Mouse (Mus musculus) spleen, postnatal 36 days (tissue): ENCODE measurements around the gene Cela2a.

Experiments
- DNase-seq, 2 experiments: peaks; one replicate each; pipeline ENCODE4 v3.0.0; 2022; ENCODE audit warnings: low spot score in 2 of 2, mixed read lengths in 1 of 2

Gene Cela2a

GRCm38 (mm10) chr4:141858501-141858900 lies 32.5 kb upstream of the Cela2a start:
- DNase-seq = no peak

DNA sequence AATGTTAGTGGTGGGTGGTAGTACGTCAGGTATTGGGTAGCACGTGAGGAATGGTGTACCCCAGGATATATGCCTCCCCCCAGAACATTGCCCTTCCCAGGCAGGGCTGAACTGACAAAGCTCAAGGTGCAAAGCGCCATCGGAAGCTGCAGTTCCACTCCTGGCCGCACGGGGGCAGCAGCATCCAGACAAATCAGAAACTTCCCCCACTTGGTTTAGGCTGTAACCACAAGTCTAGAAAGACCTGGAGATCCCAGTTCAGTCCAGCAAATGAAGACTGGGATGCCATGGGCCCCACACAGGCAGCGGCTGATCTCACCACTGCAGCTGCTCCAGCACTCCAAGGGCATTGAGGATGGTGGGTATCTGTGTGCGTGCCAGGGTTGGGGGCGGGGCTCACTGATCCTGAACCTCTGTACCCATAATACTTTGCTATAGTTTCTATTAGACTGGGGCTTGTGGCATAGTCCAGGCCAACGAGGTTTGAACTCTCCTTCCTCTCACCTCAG lies 31.5 kb upstream of the Cela2a start:
- DNase-seq = peak; percentile 50 to 64

GRCm38 (mm10) chr4:141853437-141853836 lies 27.5 kb upstream of the Cela2a start:
- DNase-seq = peak in 1 of 2 experiments; percentile 45

GRCm38 (mm10) chr4:141845999-141846398 lies 20.0 kb upstream of the Cela2a start, which contains the start of gene Ctrc:
Gene Ctrc, minus strand, starts transcription at chr4:141846359.
- no peak for DNase-seq

DNA sequence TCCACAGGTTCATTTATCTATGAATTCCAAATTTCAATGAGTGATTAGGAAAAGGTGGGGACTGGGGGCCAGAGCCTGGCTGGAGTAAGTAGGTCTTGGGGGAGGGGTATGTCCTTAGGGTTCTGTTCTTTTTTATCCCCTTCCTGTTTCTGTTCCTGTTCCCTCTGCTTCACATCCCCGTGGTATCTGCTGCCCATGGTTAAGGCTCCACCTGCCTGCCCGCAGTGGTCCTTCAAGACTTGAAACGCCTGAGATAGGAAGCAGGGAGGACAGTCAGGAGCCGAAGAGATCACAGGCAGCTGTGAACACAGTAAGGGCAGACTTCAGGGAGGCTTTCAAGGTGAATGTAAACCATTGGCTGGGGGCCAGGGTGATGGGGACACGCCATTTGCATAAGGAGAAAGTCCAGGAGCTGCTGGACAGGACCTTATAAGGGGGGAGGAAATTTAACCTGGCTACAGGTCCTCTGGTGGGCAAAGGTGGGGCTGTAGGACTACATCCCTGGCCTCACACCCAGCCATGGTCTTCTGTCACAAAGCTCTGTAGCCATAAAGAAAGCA lies 8.7 kb upstream of the Cela2a start:
- no peak for DNase-seq

- no peak for DNase-seq
Measured at GRCm38 (mm10) chr4:141833911-141834310, 8.0 kb upstream of the Cela2a start.

DNA sequence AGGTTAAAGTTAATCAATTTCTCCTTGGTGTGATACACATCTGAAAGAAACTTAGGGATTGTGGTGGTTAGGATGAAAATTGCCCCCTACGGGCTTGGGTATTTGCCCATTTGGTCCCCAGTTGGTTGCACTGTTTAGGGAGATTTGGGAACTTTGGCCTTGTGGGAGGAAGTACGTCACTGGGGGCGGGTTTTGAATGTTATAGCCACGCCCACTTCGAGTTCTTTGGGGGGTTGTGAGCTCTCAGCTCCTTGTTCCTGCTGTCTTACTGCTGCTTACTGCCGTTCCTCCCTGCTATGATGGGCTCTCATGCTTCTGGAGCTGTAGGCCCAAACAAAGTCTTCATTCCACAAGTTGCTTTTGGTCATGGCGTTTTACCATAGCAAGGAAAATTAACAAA lies 5.4 kb upstream of the Cela2a start:
- DNase-seq = no peak

GRCm38 (mm10) chr4:141830381-141830780 lies 4.4 kb upstream of the Cela2a start:
- DNase-seq = no peak

- no peak for DNase-seq
Measured at GRCm38 (mm10) chr4:141828177-141828576, 2.2 kb upstream of the Cela2a start.

DNA sequence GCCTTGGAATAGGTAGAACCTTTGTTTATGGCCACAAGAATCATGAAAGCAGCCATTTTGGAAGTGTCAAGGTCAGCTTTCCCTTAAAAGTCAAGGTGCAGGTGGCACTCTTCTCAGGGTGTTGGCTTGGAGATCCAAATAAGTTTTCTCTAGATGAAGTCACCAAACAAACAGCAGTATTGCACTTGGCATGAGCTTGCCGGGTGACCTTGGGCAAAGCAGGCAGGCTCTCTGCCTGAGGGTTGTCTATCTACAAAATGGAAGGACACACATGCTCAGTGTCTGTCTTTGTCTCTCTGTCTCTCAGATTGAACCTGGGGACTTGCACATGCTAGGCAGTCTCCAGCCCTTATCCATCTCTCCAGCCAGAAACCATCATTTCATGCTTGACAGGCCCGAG lies 1.4 kb upstream of the Cela2a start:
- DNase-seq = no peak

- peak in 1 of 2 experiments; percentile 31 for DNase-seq
Measured at GRCm38 (mm10) chr4:141822979-141823378, 3.0 kb downstream of the Cela2a start.

DNA sequence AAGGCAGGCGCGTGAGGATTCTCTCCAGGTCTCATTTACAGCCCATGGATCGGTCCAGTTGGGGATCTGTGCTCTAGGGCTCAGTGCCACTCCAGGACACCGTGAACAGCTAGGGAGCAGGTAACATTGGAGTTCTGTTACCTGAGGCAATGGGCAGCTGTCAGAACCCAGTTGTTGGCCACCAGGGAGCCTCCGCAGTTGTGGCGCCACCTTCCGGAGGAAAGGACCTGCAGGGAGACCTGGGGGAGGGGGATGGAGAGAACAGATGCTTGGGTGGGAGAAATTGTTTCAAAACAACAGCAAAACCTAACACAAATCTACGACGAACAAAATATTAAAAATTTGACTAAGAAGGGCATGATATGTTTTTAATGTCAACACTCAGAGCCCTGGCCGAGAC lies 3.9 kb downstream of the Cela2a start:
- DNase-seq = no peak

GRCm38 (mm10) chr4:141821178-141821577 lies 4.8 kb downstream of the Cela2a start:
- DNase-seq = no peak

- DNase-seq = no peak
Measured at GRCm38 (mm10) chr4:141819316-141819715, 6.6 kb downstream of the Cela2a start.

- no peak for DNase-seq
Measured at GRCm38 (mm10) chr4:141818861-141819260, 7.1 kb downstream of the Cela2a start.

GRCm38 (mm10) chr4:141817706-141818105 lies 8.3 kb downstream of the Cela2a start:
- DNase-seq = no peak

- no peak for DNase-seq
Measured at GRCm38 (mm10) chr4:141816776-141817655, 8.9 kb downstream of the Cela2a start.

DNA sequence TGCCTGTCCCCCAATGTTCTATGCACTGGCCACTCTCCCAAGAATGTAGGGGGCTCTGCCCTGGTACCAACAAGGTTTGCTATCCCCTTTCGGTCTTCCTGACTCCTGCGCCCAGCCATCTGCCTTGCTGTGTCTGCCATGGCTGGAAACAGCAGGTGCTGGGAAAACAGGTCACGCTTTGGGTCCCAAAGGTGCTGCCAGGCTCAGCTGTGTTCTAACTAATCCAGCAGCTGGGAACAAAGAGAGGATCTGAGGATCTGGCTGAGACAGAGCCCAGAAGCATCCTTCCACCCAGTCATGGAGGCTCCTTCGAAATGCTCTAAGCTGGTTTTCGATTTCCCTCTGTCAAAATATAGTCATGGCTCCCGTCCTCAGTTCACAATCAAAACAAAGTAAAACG lies 9.7 kb downstream of the Cela2a start:
- DNase-seq = no peak

DNA sequence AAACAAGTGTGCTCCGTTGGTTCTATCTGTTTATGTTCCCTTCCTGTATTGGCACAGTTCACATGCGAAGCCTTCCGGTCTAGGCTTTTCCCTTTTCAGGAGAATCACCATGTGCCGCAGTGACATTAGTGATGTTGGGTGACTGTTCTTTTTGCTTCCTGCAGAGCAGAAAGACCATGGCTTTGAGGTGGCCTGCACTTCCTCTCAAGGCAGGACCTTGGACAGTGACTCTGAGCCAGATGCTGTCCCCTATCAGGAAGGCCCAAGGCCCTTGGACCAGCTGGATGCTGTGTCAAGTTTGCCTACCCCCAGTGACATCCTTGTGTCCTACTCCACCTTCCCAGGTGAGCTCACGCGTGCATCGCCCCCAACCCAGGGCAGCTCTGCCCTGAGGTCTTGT lies 14.6 kb downstream of the Cela2a start:
- DNase-seq = no peak

DNA sequence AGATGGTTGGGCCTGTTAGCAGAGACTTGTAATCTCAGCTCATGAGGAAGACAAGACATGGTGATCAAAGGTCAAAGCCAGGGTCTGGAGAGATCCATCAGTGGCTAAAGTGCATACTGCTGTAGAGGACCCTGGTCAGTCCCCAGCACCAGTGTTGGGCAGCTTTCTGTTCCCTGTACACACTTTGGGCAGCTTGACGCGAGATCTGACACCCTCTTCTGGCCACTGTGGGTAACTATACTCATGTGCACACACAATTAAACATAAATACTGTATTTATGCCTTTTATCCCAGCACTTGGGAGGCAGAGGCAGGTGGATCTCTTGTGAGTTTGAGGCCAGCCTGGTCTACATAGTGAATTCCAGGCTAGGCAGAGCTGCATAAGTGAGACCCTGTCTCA lies 15.0 kb downstream of the Cela2a start:
- DNase-seq = no peak

DNA sequence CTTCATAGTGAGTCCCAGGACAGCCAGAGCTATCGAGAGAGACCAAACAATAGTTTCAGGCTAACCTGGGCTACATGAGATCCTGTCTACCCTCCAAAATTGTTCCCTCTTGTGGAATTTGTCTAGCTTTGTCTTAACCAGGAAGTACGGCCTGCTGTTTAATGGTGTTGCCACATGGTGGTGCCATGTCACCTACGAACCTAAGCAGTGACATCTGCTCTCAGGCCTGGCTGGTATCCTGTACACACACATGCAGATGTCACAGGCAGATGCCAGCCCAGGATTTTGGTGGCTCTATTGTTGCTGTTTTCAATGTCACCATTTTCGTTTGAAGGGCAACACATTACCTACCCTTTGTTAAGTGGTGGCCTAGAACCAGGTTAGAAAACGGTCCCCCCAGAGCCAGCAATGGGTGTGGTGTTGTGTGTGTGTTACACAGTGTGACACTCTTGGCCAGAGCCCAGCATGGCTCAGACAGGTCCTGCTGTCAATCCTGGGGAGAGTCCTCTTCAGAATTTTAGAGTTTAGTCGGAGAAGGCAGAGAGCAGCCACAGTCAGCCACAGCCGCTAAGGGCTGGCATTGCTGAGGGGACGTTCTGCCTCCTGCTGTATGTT lies 16.0 kb downstream of the Cela2a start:
- no peak for DNase-seq

DNA sequence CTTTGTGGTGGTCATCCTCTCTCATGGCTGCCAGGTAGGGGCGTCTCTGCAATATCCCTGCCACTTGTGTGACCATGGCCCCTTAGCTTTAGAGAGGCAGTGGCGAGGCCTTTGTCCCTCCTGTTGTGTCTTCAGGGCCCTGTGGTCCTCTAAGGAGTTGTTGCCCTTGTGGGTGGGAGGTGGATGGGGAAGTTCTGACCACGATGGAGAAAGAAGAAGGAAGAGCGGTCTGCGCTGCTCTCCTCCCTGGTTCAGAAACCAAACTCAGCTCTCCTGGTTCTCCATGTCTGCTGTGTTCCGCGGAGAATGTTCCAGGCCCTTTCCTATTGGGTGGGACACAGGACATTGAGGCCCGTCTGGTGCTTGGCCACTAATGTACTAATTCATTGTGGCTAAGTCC lies 20.1 kb downstream of the Cela2a start:
- DNase-seq = no peak

DNA sequence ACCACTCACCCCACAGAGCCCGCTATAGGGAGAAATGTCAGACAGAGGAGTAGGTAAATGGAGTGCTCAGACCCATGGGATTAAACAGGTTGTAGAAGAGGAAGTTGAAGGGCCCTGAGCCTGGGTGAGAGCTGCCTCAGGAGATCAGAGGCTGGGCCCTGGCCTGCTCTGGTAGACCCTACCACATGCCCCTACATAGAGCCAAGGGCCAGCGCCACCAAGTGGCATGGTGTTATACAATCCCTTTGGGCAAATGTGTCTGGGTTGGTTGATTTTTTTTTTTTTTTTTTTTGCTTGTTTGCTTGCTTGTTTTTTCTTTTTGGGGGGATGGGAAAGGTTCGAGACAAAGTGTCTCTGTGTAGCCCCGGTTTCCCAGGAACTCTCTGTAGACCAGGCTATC lies 21.9 kb downstream of the Cela2a start:
- DNase-seq = peak; percentile 51 to 56
